26 mouse cellular contexts compared by ENCODE assay signal in genomic region chr7:107417043-107417850, GRCm38 (mm10). TPM values are rescaled to one million over a fixed set of nuclear protein-coding genes. Genes with fewer than 3 reads are reported as not detected.
DNase-seq lines count a peak whose midpoint lies in the region; ATAC-seq and TF ChIP-seq lines count a peak whose summit lies in the region.
"Had no signal": no experiment of that assay in that cellular context is flagged by ENCODE, and none has a peak within 500 bp of the region (broad histone marks: within the 10 kb centered on the region; RNA-seq: fewer than 3 reads in every experiment).

No protein-coding gene starts in this region.

- no peaks in the 10 kb centered on the region for H3K27me3 ChIP-seq in kidney, postnatal 0 days (ENCODE audit: insufficient read depth, low read length)
- H3K27me3 ChIP-seq in lung, embryonic 16.5 days (ENCODE audit: control insufficient read depth, insufficient read depth, low read depth, low read length): no peaks in the 10 kb centered on the region
- H3K27me3 ChIP-seq in embryonic facial prominence, embryonic 14.5 days (replicated peaks; ENCODE audit: control insufficient read depth, insufficient read depth, low read length): no peaks in the 10 kb centered on the region
- H3K27me3 ChIP-seq: CH12.LX; forebrain, embryonic 12.5 days; heart, embryonic 15.5 days; hindbrain, embryonic 15.5 days; intestine, embryonic 15.5 days; liver, embryonic 15.5 days; megakaryocyte, embryonic 14.5 days; midbrain, embryonic 13.5 days had no signal

- H3K9me3 ChIP-seq in kidney, postnatal 0 days (replicated peaks; ENCODE audit: low read length): no peaks in the 10 kb centered on the region
- H3K9me3 ChIP-seq in lung, embryonic 16.5 days (ENCODE audit: control insufficient read depth, low read length): no peaks in the 10 kb centered on the region; the same call in 1 of the 2 replicates
- H3K9me3 ChIP-seq in embryonic facial prominence, embryonic 14.5 days (ENCODE audit: control insufficient read depth, low read length): no peaks in the 10 kb centered on the region
- H3K9me3 ChIP-seq: forebrain, embryonic 12.5 days; heart, embryonic 15.5 days; hindbrain, embryonic 15.5 days; intestine, embryonic 15.5 days; liver, embryonic 15.5 days; midbrain, embryonic 13.5 days had no signal

- 31% methylated on average over 3 of the region's 3 CpGs for WGBS in kidney, postnatal 0 days
- WGBS in lung, embryonic 16.5 days: 40% methylated on average over 3 of the region's 3 CpGs
- 27% methylated on average over 3 of the region's 3 CpGs for WGBS in embryonic facial prominence, embryonic 14.5 days

- no peak for TF ChIP-seq CTCF in kidney, postnatal 0 days (IDR thresholded peaks at IDR 0.05; ENCODE audit: low read depth)

- H3K27ac ChIP-seq in kidney, postnatal 0 days: no peak overlapping the region
- no peak overlapping the region for H3K27ac ChIP-seq in lung, embryonic 16.5 days (ENCODE audit: low read length)
- no peak overlapping the region for H3K27ac ChIP-seq in embryonic facial prominence, embryonic 14.5 days (replicated peaks; ENCODE audit: low read depth, low read length)
- H3K27ac ChIP-seq: forebrain, embryonic 12.5 days; heart, embryonic 15.5 days; hindbrain, embryonic 15.5 days; intestine, embryonic 15.5 days; liver, embryonic 15.5 days; midbrain, embryonic 13.5 days had no signal

- DNase-seq in kidney, postnatal 0 days (ENCODE audit: low spot score): peak; percentile 54
- DNase-seq in kidney, adult 9 months: no peak
- no peak for DNase-seq in lung, postnatal 10 days
- peak; percentile 73 for DNase-seq in embryonic facial prominence, embryonic 14.5 days (ENCODE audit: low spot score)
- DNase-seq in yolk sac, embryonic 10.5 days (ENCODE audit: low spot score): no peak
- no peak for DNase-seq in cerebellum, postnatal 10 days
- DNase-seq: adrenal gland, adult 8-10 months; B cell, adult 2 months; cerebellum, adult 18-20 months; cerebellum, postnatal 36 days; heart, postnatal 4 days; kidney, postnatal 36 days; liver; thymus, postnatal 25 days had no signal

- no peak overlapping the region for H3K9ac ChIP-seq in kidney, postnatal 0 days (ENCODE audit: low read depth, low read length)
- H3K9ac ChIP-seq in lung, embryonic 16.5 days (ENCODE audit: low read length): no peak overlapping the region
- no peak overlapping the region for H3K9ac ChIP-seq in embryonic facial prominence, embryonic 14.5 days (ENCODE audit: low read depth, low read length)
- H3K9ac ChIP-seq: forebrain, embryonic 12.5 days; heart, embryonic 15.5 days; hindbrain, embryonic 15.5 days; intestine, embryonic 15.5 days; liver, embryonic 15.5 days; midbrain, embryonic 13.5 days had no signal

- H3K36me3 ChIP-seq in kidney, postnatal 0 days (ENCODE audit: insufficient read depth, low read length): no peaks in the 10 kb centered on the region
- no peaks in the 10 kb centered on the region for H3K36me3 ChIP-seq in lung, embryonic 16.5 days (ENCODE audit: control insufficient read depth, insufficient read depth, low read length)
- no peaks in the 10 kb centered on the region for H3K36me3 ChIP-seq in embryonic facial prominence, embryonic 14.5 days (ENCODE audit: control insufficient read depth, insufficient read depth, low read length)
- H3K36me3 ChIP-seq: forebrain, embryonic 12.5 days; G1E; heart, embryonic 15.5 days; hindbrain, embryonic 15.5 days; intestine, embryonic 15.5 days; liver, embryonic 15.5 days; midbrain, embryonic 13.5 days had no signal

- no peak overlapping the region for H3K4me3 ChIP-seq in kidney, postnatal 0 days (replicated peaks; ENCODE audit: low read depth, low read length)
- H3K4me3 ChIP-seq in lung, embryonic 16.5 days (ENCODE audit: low read length): no peak overlapping the region
- H3K4me3 ChIP-seq in embryonic facial prominence, embryonic 14.5 days (ENCODE audit: low read depth, low read length): no peak overlapping the region
- H3K4me3 ChIP-seq: erythroblast, embryonic 14.5 days; forebrain, embryonic 12.5 days; heart, embryonic 15.5 days; hindbrain, embryonic 15.5 days; intestine, embryonic 15.5 days; liver, embryonic 15.5 days; megakaryocyte, embryonic 14.5 days; midbrain, embryonic 13.5 days had no signal

- no peak for ATAC-seq in kidney, postnatal 0 days (replicated peaks; ENCODE audit: low FRiP score, low read depth)
- ATAC-seq in lung, embryonic 16.5 days (ENCODE audit: low read depth): peak; percentile 36; the same call in 1 of the 2 replicates
- ATAC-seq in embryonic facial prominence, embryonic 14.5 days (ENCODE audit: low read depth): peak; percentile 62; the same call in 1 of the 2 replicates
- ATAC-seq: activated CD4-positive, CD25-positive, alpha-beta regulatory T cell, adult 4 months; intestine, embryonic 15.5 days; midbrain, embryonic 13.5 days had no signal

- H3K4me2 ChIP-seq in kidney, postnatal 0 days (ENCODE audit: low read length): no peak overlapping the region
- no peak overlapping the region for H3K4me2 ChIP-seq in lung, embryonic 16.5 days (ENCODE audit: low read depth, low read length)
- no peak overlapping the region for H3K4me2 ChIP-seq in embryonic facial prominence, embryonic 14.5 days (ENCODE audit: low read depth, low read length)
- H3K4me2 ChIP-seq: forebrain, embryonic 12.5 days; heart, embryonic 15.5 days; hindbrain, embryonic 15.5 days; intestine, embryonic 15.5 days; liver, embryonic 15.5 days; midbrain, embryonic 13.5 days had no signal

- no peaks in the 10 kb centered on the region for H3K4me1 ChIP-seq in kidney, postnatal 0 days (replicated peaks; ENCODE audit: insufficient read depth, low read length)
- no peaks in the 10 kb centered on the region for H3K4me1 ChIP-seq in lung, embryonic 16.5 days (replicated peaks; ENCODE audit: control insufficient read depth, insufficient read depth, low read length)
- H3K4me1 ChIP-seq in embryonic facial prominence, embryonic 14.5 days (ENCODE audit: control insufficient read depth, insufficient read depth, low read length): peaks cover 5% of the 10 kb centered on the region; the same call in 1 of the 2 replicates
- H3K4me1 ChIP-seq: forebrain, embryonic 12.5 days; heart, embryonic 15.5 days; hindbrain, embryonic 15.5 days; intestine, embryonic 15.5 days; liver, embryonic 15.5 days; megakaryocyte, embryonic 14.5 days; midbrain, embryonic 13.5 days had no signal

RNA-seq across cellular contexts. Expression of gene Syt9, which starts 46.7 kb away (rescaled TPM):
- 2.2 and 3.2 TPM in 2 replicates for polyA plus RNA-seq in kidney, postnatal 0 days (2015; fragmentation: Nextera tagmentation; extraction: Ambion mirVana)
- 1.4 and 1.6 TPM in 2 replicates for polyA plus RNA-seq in lung, embryonic 16.5 days (2015; fragmentation: Nextera tagmentation; extraction: Ambion mirVana)
- polyA plus RNA-seq in embryonic facial prominence, embryonic 14.5 days (2014; fragmentation: Nextera tagmentation; extraction: Ambion mirVana): 4.8 and 6.4 TPM in 2 replicates
- polyA plus RNA-seq: activated CD4-positive, CD25-positive, alpha-beta regulatory T cell, adult 4 months; erythroblast, embryonic 14.5 days; G1E had no signal

Comparison
In these comparisons a context has a peak if more than half of its experiments do, and no peak if none do; other contexts are left out.
1. DNase-seq: peak in kidney, postnatal 0 days (single experiment) and embryonic facial prominence, embryonic 14.5 days (single experiment); none in kidney, adult 9 months (single experiment), lung, postnatal 10 days (single experiment), yolk sac, embryonic 10.5 days (single experiment) and cerebellum, postnatal 10 days (0 of 2).